Mouse (Mus musculus) hindbrain, embryonic 11.5 days (tissue): ENCODE results near the gene Lrit2. TPM values are rescaled to one million over a fixed set of nuclear protein-coding genes. Genes with fewer than 3 reads are reported as not detected.

Source experiments
- polyA plus RNA-seq: library from polyadenylated mRNA; unstranded; fragments of >200 nt; fragmentation: Nextera tagmentation; extraction: Ambion mirVana; gene quantifications from 2 replicates; pipeline ENCODE4 v1.2.1, GENCODE M21; 2014

Lrit2 gene
- polyA plus RNA-seq, 1 experiment from 2014 or later, result not detected

Other genes with a start within 250 kb of the Lrit2 start
- 47.1 and 50.2 TPM in 2 replicates for gene Ccser2, start 99.2 kb upstream of the Lrit2 start, polyA plus RNA-seq
- not detected in 2 replicates for gene Rgr, start 19.0 kb upstream of the Lrit2 start, polyA plus RNA-seq
- gene Lrit1, start 13.1 kb upstream of the Lrit2 start, polyA plus RNA-seq, result not detected in 2 replicates
- gene Cdhr1, start 30.4 kb downstream of the Lrit2 start, polyA plus RNA-seq, result 1.2 and 2.3 TPM in 2 replicates
- 0.34 and 0.38 TPM in 2 replicates for gene 2610528A11Rik, start 46.1 kb downstream of the Lrit2 start, polyA plus RNA-seq
- gene Ghitm, start 67.3 kb downstream of the Lrit2 start, polyA plus RNA-seq, result 189 and 215 TPM in 2 replicates